Mouse (Mus musculus) liver, adult 2 months (tissue): ENCODE measurements around the gene Wscd1.

ENCODE experiments used
- CTCF ChIP-seq: fragments of 200-500 bp; IDR thresholded peaks from 2 replicates; pipeline ENCODE4 v1.5.1; 2011; ENCODE audit warnings: low read depth, low read length, control low read depth
- POLR2A ChIP-seq: fragments of 200-500 bp; IDR thresholded peaks from 2 replicates; pipeline ENCODE4 v1.6.1; 2011; ENCODE audit warnings: low read length, control low read depth; ENCODE audit not compliant: insufficient read depth; ENCODE audit errors: extremely low read depth

- TF ChIP-seq POLR2A, result no peak
- peak; percentile 32; the same call in 1 of the 2 replicates for TF ChIP-seq CTCF
Observed at GRCm38 (mm10) chr11:71737106-71737505, 12.6 kb upstream of the Wscd1 start.
